Mouse (Mus musculus) brain, embryonic 18.5 days (tissue): ENCODE data around the gene Hexdc.

Source experiments
- DNase-seq: peaks from one replicate; pipeline ENCODE4 v3.0.0-alpha.2; 2012; ENCODE audit warnings: low read depth, low spot score

Hexdc gene

GRCm38 (mm10) chr11:121204161-121205006 lies at the start of gene Hexdc, which contains the start of gene Ogfod3:
Gene Hexdc, plus strand, starts transcription at chr11:121204433.
Gene Ogfod3, minus strand, starts transcription at chr11:121204711.
- peak; percentile 92 for DNase-seq

- DNase-seq, result no peak
Measured at GRCm38 (mm10) chr11:121156411-121156891, 47.8 kb upstream of the Hexdc start.

- no peak for DNase-seq
Measured at GRCm38 (mm10) chr11:121159971-121160370, 44.3 kb upstream of the Hexdc start, which contains the start of gene Uts2r. Gene Uts2r, plus strand, starts transcription at chr11:121160271.

- no peak for DNase-seq
Measured at GRCm38 (mm10) chr11:121160636-121161346, 43.4 kb upstream of the Hexdc start.

GRCm38 (mm10) chr11:121163751-121164150 lies 40.5 kb upstream of the Hexdc start:
- DNase-seq, result no peak

- DNase-seq, result no peak
Measured at GRCm38 (mm10) chr11:121173203-121173602, 31.0 kb upstream of the Hexdc start.

- DNase-seq, result no peak
Measured at GRCm38 (mm10) chr11:121174234-121174633, 30.0 kb upstream of the Hexdc start.

GRCm38 (mm10) chr11:121176285-121177270 lies 27.7 kb upstream of the Hexdc start:
- no peak for DNase-seq

GRCm38 (mm10) chr11:121189681-121190080 lies 14.6 kb upstream of the Hexdc start:
- DNase-seq, result no peak

GRCm38 (mm10) chr11:121192742-121193141 lies 11.5 kb upstream of the Hexdc start:
- DNase-seq, result no peak

- DNase-seq, result no peak
Measured at GRCm38 (mm10) chr11:121193415-121193814, 10.8 kb upstream of the Hexdc start.

GRCm38 (mm10) chr11:121198622-121199021 lies 5.6 kb upstream of the Hexdc start:
- no peak for DNase-seq

- DNase-seq, result no peak
Measured at GRCm38 (mm10) chr11:121199851-121200250, 4.4 kb upstream of the Hexdc start.

GRCm38 (mm10) chr11:121200781-121201180 lies 3.5 kb upstream of the Hexdc start:
- no peak for DNase-seq

GRCm38 (mm10) chr11:121201436-121202198 lies 2.6 kb upstream of the Hexdc start:
- DNase-seq, result no peak

GRCm38 (mm10) chr11:121203859-121204160 lies 423 bp upstream of the Hexdc start:
- DNase-seq, result no peak

- no peak for DNase-seq
Measured at GRCm38 (mm10) chr11:121216831-121217230, 12.6 kb downstream of the Hexdc start.

- no peak for DNase-seq
Measured at GRCm38 (mm10) chr11:121219776-121220175, 15.5 kb downstream of the Hexdc start.

- DNase-seq, result no peak
Measured at GRCm38 (mm10) chr11:121220771-121221170, 16.5 kb downstream of the Hexdc start.

GRCm38 (mm10) chr11:121221321-121222010 lies 17.2 kb downstream of the Hexdc start:
- DNase-seq, result no peak
